Mouse (Mus musculus): ENCODE measurements around the gene Bag6. TPM values are rescaled to one million over a fixed set of nuclear protein-coding genes. Genes with fewer than 3 reads are reported as not detected.
A peak's percentile ranks its signal among the peaks of the same experiment; 100 is the strongest.

Bag6 gene
- total and polyA plus RNA-seq, 3 experiments = 26.0 to 152 (median 73.0) TPM

DNA sequence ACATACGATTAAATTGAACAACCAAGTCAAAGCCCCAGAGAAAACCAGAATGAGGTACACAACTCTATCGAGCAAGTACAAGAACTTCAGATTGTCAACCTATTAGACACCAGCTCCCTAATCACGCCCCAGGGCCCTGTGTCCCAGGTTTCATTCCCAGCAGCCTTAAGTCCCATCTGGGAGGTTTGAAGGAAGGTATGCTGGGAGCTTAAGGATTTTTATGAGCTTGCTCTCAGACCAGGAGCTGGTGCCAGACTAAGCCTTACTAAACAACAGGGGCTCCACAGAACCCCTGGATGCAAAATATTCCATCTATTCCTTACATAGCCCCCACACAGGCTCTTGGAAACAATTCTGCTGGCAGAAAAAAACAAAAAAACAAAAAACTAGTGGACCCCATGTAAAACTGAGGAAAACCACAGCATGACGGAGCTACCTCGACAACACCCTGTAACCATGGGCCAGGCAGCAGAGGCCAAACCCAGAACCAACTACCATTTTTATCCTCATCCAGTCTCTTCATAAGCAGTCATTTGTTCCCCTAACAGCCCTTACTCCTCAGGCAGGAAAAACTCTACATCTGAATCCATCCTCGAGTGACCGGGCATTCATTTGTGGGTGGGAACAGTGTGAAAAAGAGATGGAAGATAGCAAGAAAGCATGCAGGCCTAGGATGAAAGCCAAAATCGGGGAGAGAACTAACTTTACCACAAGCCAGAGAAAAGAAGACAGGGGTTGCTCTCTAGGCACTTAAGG is 28.5 kb downstream of the Bag6 start:
- no peaks in the 10 kb centered on the region for H3K9me3 ChIP-seq (replicated peaks; ENCODE audit: low read length)
- DNase-seq (ENCODE audit: extremely low read depth) = no peak
- in situ Hi-C loops (cut with MboI; ENCODE audit: low pct_ligation_motif_present, low pct_unique_long_range_greater_than_20kb, low sequenced_read_pairs) = no loop called here

DNA sequence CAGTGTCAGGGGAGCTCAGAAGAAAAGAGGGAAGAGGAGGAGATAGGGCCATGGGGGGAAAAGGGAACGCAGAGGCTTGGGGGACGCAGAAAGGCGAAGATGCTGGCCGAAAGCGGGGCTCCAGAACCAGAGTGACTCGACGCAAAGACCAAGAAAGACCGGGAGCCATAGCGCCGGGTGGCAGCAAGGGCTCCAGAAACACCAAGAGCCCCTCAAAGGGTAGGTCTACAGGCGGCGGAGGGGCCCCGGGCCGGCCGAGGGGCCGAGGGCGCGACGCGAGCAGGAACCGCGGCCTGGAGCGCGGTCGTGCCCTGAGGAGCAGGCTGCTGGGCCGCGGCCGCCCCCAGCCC is 29.2 kb downstream of the Bag6 start:
- peaks cover 59% of the 10 kb centered on the region for H3K79me2 ChIP-seq (replicated peaks; ENCODE audit: control insufficient read depth, extremely low read depth, insufficient read depth, poor library complexity, severe bottlenecking)
- DNase-seq (ENCODE audit: extremely low read depth) = no peak
- peaks cover 29 to 44% of the 10 kb centered on the region in 2 experiments for H3K36me3 ChIP-seq (replicated peaks in 1 of 2; ENCODE audit: control insufficient read depth in 1 of 2, insufficient read depth in 1 of 2, low read length in 1 of 2)
- dilution Hi-C loops (cut with MboI; ENCODE audit: extremely low pct_ligation_motif_present, extremely low pct_unique_long_range_greater_than_20kb, low sequenced_read_pairs) = no loop called here
- peaks cover 6 to 38% of the 10 kb centered on the region in 2 experiments for H3K4me1 ChIP-seq (ENCODE audit: control insufficient read depth in 1 of 2, insufficient read depth in 2 of 2)
- peak overlapping the region; percentile 76; the same call in 1 of the 2 replicates for H3K4me2 ChIP-seq (ENCODE audit: insufficient read depth, low read depth, poor library complexity, severe bottlenecking)
- H3K9ac ChIP-seq (ENCODE audit: insufficient read depth, low read depth) = peak overlapping the region; percentile 95
- H3K4me3 ChIP-seq (replicated peaks in 1 of 3; ENCODE audit: low read depth in 2 of 3, low read length in 2 of 3, poor library complexity in 1 of 3) = peak overlapping the region; percentile 88 to 97 (median 92)
- H3K9me3 ChIP-seq (replicated peaks; ENCODE audit: low read length) = no peaks in the 10 kb centered on the region
- in situ Hi-C loops (cut with MboI; ENCODE audit: low pct_ligation_motif_present, low pct_unique_long_range_greater_than_20kb, low sequenced_read_pairs) = no loop called here
- TF ChIP-seq MYC (IDR thresholded peaks at IDR 0.05; ENCODE audit: low read depth, low read length) = no peak
- TF ChIP-seq CHD1 (IDR thresholded peaks at IDR 0.05; ENCODE audit: low read depth, low read length) = no peak
- no peak for TF ChIP-seq ZMIZ1 (IDR thresholded peaks at IDR 0.05; ENCODE audit: low read depth, low read length)
- no peak for TF ChIP-seq KAT2A (IDR thresholded peaks at IDR 0.05; ENCODE audit: insufficient replicate concordance, low read length)
- TF ChIP-seq E2F4 (IDR thresholded peaks at IDR 0.05; ENCODE audit: insufficient replicate concordance, low read depth, low read length) = no peak
- TF ChIP-seq MAX (IDR thresholded peaks at IDR 0.05; ENCODE audit: low read length) = no peak
- no peak for TF ChIP-seq SIN3A (IDR thresholded peaks at IDR 0.05; ENCODE audit: low read length)
- no peak for TF ChIP-seq JUN (IDR thresholded peaks at IDR 0.05; ENCODE audit: insufficient read depth, low read depth, low read length)
- TF ChIP-seq ZNF384 (IDR thresholded peaks at IDR 0.05; ENCODE audit: low read depth, low read length) = no peak
- TF ChIP-seq MAZ (IDR thresholded peaks at IDR 0.05; ENCODE audit: low read depth, low read length) = no peak
- TF ChIP-seq SMC3 (IDR thresholded peaks at IDR 0.05; ENCODE audit: low read depth, low read length) = no peak
- no peak for TF ChIP-seq MXI1 (IDR thresholded peaks at IDR 0.05; ENCODE audit: low read depth, low read length)
- peak overlapping the region; percentile 35; the same call in 1 of the 2 replicates for H3K27ac ChIP-seq (ENCODE audit: insufficient read depth, low read depth)
- no peaks in the 10 kb centered on the region for H3K27me3 ChIP-seq (replicated peaks)

More for the DNA sequence above, 28.5 kb downstream of the Bag6 start:
- Histone ChIP-seq H3K9ac (ENCODE audit: insufficient read depth, low read depth) (peak overlapping the region; percentile 95), H3K27ac (ENCODE audit: insufficient read depth, low read depth) (no peak overlapping the region), H3K27me3 (replicated peaks) (no peaks in the 10 kb centered on the region), H3K4me1 (ENCODE audit: control insufficient read depth in 1 of 2, insufficient read depth in 2 of 2) (peaks cover 6 to 35% of the 10 kb centered on the region in 2 experiments), H3K4me3 (replicated peaks in 1 of 3; ENCODE audit: low read depth in 2 of 3, low read length in 2 of 3, poor library complexity in 1 of 3) (peak overlapping the region; percentile 88 to 97 (median 92)), H3K36me3 (replicated peaks in 1 of 2; ENCODE audit: control insufficient read depth in 1 of 2, insufficient read depth in 1 of 2, low read length in 1 of 2) (peaks cover 35 to 51% of the 10 kb centered on the region in 2 experiments), H3K4me2 (ENCODE audit: insufficient read depth, low read depth, poor library complexity, severe bottlenecking) (peak overlapping the region; percentile 76), H3K79me2 (replicated peaks; ENCODE audit: control insufficient read depth, extremely low read depth, insufficient read depth, poor library complexity, severe bottlenecking) (peaks cover 65% of the 10 kb centered on the region)
- dilution Hi-C loops (cut with MboI; ENCODE audit: extremely low pct_ligation_motif_present, extremely low pct_unique_long_range_greater_than_20kb, low sequenced_read_pairs) = no loop called here
- TF ChIP-seq KAT2A (IDR thresholded peaks at IDR 0.05; ENCODE audit: insufficient replicate concordance, low read length) (no peak), SIN3A (IDR thresholded peaks at IDR 0.05; ENCODE audit: low read length) (peak; percentile 42; the same call in 1 of the 2 replicates), CHD1 (IDR thresholded peaks at IDR 0.05; ENCODE audit: low read depth, low read length) (0 out of 2 replicates have a peak, but pooled peaks have one; percentile 42)
